Mouse (Mus musculus) liver, embryonic 16.5 days (tissue): ENCODE data around the gene Zfp952. TPM values are rescaled to one million over a fixed set of nuclear protein-coding genes. Genes with fewer than 3 reads are reported as not detected.
A peak's percentile ranks its signal among the peaks of the same experiment; 100 is the strongest.
"Not testable (repeated sequence)": the region's sequence is repeated elsewhere in the genome, so short reads cannot be mapped to it uniquely, and the experiment has no call there.

ENCODE experiments used
- ATAC-seq: fragments of 200-750 bp; cut with Nextera tagmentation; 2 replicates; pipeline ENCODE4 v1.8.0; 2017; ENCODE audit warnings: low read depth, mild to moderate bottlenecking, moderate number of reproducible peaks, moderate library complexity
- H3K27ac ChIP-seq: fragments of 300-500 bp; sonication (generic); 2 replicates; pipeline ENCODE4 v1.5.1; 2014; ENCODE audit warnings: mild to moderate bottlenecking, low read length
- H3K27me3 ChIP-seq: fragments of 300-500 bp; sonication (generic); 2 replicates; pipeline ENCODE4 v1.6.1; 2014; ENCODE audit warnings: low read depth, low read length, mixed read lengths; ENCODE audit not compliant: control insufficient read depth, insufficient read depth
- H3K36me3 ChIP-seq: fragments of 300-500 bp; sonication (generic); 2 replicates; pipeline ENCODE4 v1.6.1; 2014; ENCODE audit warnings: mild to moderate bottlenecking; ENCODE audit not compliant: control insufficient read depth, insufficient read depth
- H3K4me1 ChIP-seq: fragments of 300-500 bp; sonication (generic); 2 replicates; pipeline ENCODE4 v1.6.1; 2014; ENCODE audit warnings: low read depth, low read length, mixed read lengths; ENCODE audit not compliant: control insufficient read depth
- H3K4me2 ChIP-seq: fragments of 300-500 bp; sonication (generic); 2 replicates; pipeline ENCODE4 v1.6.1; 2014; ENCODE audit warnings: low read depth, low read length, mixed read lengths
- H3K4me3 ChIP-seq: fragments of 300-500 bp; sonication (generic); 2 replicates; pipeline ENCODE4 v1.5.1; 2014; ENCODE audit warnings: low read depth, mild to moderate bottlenecking, low read length
- H3K9ac ChIP-seq: fragments of 300-500 bp; sonication (generic); 2 replicates; pipeline ENCODE4 v1.6.1; 2014; ENCODE audit warnings: low read depth, low read length
- H3K9me3 ChIP-seq: fragments of 300-500 bp; sonication (generic); replicated peaks from 2 replicates; pipeline ENCODE4 v1.6.1; 2016; ENCODE audit warnings: low read length; ENCODE audit not compliant: control insufficient read depth
- whole genome bisulfite sequencing: fragments of 180-500 bp; shearing (Covaris S2); extraction: QIAGEN DNeasy Blood & Tissue Kit; methylation state at CpG from one replicate; pipeline ENCODE4 v1.1.7; 2014; ENCODE audit not compliant: insufficient replicate concordance; 5-methylcytosine and 5-hydroxymethylcytosine counted together
- polyA plus RNA-seq: library from polyadenylated mRNA; unstranded; fragments of >200 nt; fragmentation: Nextera tagmentation; extraction: Ambion mirVana; gene quantifications from 2 replicates; pipeline ENCODE4 v1.2.1, GENCODE M21; 2015

Gene Zfp952
- polyA plus RNA-seq, 1 experiment from 2014 or later, result 3.0 TPM

GRCm38 (mm10) chr17:32965253-32965622, 27.7 kb upstream of the Zfp952 start:
- peak overlapping the region; percentile 91 for H3K4me3 ChIP-seq
- H3K27ac ChIP-seq, result peak overlapping the region; percentile 87
- peak overlapping the region; percentile 80 for H3K9ac ChIP-seq
- WGBS, result 0% methylated on average over 14 of the region's 14 CpGs
- peaks cover 18% of the 10 kb centered on the region for H3K4me1 ChIP-seq
- no peaks in the 10 kb centered on the region for H3K9me3 ChIP-seq
- peak overlapping the region; percentile 88 for H3K4me2 ChIP-seq
- no peaks in the 10 kb centered on the region for H3K36me3 ChIP-seq
- ATAC-seq, result peak; percentile 9
- H3K27me3 ChIP-seq, result no peaks in the 10 kb centered on the region

- peak within 1 kb of the TSS; percentile 91 for H3K4me3 ChIP-seq
- no peaks in the 10 kb centered on the region for H3K27me3 ChIP-seq
- H3K9me3 ChIP-seq, result no peaks in the 10 kb centered on the region
- peak within 1 kb of the TSS; percentile 80 for H3K9ac ChIP-seq
- peak; percentile 98 for ATAC-seq
- H3K36me3 ChIP-seq, result no peaks in the 10 kb centered on the region
- H3K27ac ChIP-seq, result peak within 1 kb of the TSS; percentile 87
- peaks cover 18% of the 10 kb centered on the region for H3K4me1 ChIP-seq
- under 1% methylated on average over 33 of the region's 33 CpGs for WGBS
- H3K4me2 ChIP-seq, result peak within 1 kb of the TSS; percentile 88
These were observed 27.2 kb upstream of the Zfp952 start, which contains the start of gene Zfp472 for GRCm38 (mm10) chr17:32965623-32966290. Gene Zfp472, plus strand, starts transcription at chr17:32965814.

- 90% methylated on average over 4 of the region's 4 CpGs for WGBS
These were observed 11.6 kb upstream of the Zfp952 start for GRCm38 (mm10) chr17:32981361-32981760.

GRCm38 (mm10) chr17:32986301-32986700, 6.6 kb upstream of the Zfp952 start:
- 47% methylated on average over 4 of the region's 4 CpGs for WGBS

More at GRCm38 (mm10) chr17:32981361-32981760, 11.6 kb upstream of the Zfp952 start:
- Histone ChIP-seq H3K36me3 (peaks cover 25% of the 10 kb centered on the region), H3K9ac (no peak overlapping the region), H3K4me2 (no peak overlapping the region), H3K9me3 (no peaks in the 10 kb centered on the region), H3K4me1 (no peaks in the 10 kb centered on the region), H3K27ac (no peak overlapping the region), H3K27me3 (no peaks in the 10 kb centered on the region), H3K4me3 (no peak overlapping the region)
- ATAC-seq, result no peak

DNA sequence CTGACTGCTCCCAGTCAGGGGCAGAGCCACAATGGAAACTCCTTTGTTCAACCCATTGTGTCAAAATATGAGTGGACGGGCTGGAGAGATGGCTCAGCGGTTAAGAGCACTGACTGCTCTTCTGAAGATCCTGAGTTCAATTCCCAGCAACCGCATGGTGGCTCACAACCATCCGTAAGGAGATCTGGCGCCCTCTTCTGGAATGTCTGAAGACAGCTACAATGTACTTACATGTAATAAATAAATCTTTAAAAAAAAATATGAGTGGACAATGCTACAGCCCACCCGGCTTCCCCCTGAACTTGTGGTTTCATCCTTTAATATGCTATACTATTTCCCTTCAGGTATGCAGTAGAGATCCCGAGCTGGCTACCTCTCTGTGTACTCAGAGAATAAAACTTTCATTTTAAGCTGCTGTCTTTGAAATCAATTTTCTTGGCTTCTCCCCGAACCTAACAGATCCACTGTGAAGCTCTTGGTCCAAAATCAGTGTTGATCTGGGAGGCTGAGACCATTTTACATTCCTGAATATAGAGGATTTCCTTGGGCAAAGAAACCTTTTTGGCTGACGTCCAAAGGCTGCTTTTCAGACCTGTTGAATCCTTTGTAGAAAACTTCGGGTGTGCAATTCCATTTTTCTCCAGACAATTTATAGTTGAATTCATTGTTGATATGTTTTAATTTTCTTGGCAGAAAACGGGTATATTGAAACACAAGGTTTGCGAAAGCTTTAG, 797 bp upstream of the Zfp952 start:
- Histone ChIP-seq H3K9ac (no peak overlapping the region), H3K4me2 (peak overlapping the region; percentile 71), H3K36me3 (no peaks in the 10 kb centered on the region; the same call in 1 of the 2 replicates), H3K9me3 (no peaks in the 10 kb centered on the region), H3K4me1 (peaks cover 8% of the 10 kb centered on the region), H3K27ac (no peak overlapping the region), H3K4me3 (peak overlapping the region; percentile 76), H3K27me3 (no peaks in the 10 kb centered on the region)
- 60% methylated on average over 12 of the region's 12 CpGs for WGBS
- no peak for ATAC-seq

More at GRCm38 (mm10) chr17:32986301-32986700, 6.6 kb upstream of the Zfp952 start:
- Histone ChIP-seq H3K9me3 (no peaks in the 10 kb centered on the region), H3K4me1 (no peaks in the 10 kb centered on the region), H3K27ac (no peak overlapping the region), H3K9ac (no peak overlapping the region), H3K36me3 (no peaks in the 10 kb centered on the region), H3K27me3 (no peaks in the 10 kb centered on the region), H3K4me2 (no peak overlapping the region), H3K4me3 (no peak overlapping the region)
- no peak for ATAC-seq

DNA sequence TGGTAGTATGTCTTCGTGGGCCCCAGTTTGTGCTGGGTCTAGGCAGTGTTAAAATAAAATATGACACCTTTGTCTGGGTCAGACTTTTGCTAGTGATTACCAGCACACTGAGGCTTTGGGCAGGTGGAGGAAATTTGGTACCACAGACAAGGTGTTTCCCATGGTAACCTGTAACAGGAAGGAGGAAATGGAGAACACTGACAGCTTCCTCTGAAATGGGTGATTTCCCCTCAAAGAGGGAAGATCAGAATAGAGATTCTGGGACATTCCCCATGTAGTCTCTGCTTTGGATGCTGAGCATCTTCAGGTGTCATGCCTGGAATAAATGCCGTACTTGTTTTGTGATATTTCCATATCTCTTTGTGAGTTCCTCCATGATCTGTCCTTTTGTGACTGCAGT, 5.6 kb downstream of the Zfp952 start:
- WGBS, result 75% methylated on average over 2 of the region's 2 CpGs

DNA sequence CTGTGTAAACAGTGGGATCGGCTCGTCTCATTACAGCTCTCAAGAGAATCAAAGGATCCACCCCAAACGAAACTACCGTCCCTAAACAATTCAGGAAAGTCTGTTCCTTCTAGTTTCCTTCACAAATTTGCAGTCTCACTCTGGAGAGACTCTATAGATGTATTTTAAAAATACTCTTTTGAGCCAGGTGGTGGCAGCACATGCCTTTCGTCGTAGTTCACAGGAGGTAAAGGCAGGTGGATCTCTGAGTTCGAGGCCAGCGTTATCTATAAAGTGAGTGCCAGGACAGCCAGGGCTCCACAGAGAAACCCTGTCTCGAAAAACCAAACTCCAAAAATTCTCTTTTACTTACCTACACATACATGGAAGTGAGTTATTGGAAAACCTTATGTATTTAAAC, 15.4 kb downstream of the Zfp952 start:
- Histone ChIP-seq H3K9ac (no peak overlapping the region), H3K4me2 (no peak overlapping the region), H3K9me3 (peaks cover 3% of the 10 kb centered on the region), H3K27me3 (no peaks in the 10 kb centered on the region), H3K27ac (no peak overlapping the region), H3K36me3 (peaks cover 12% of the 10 kb centered on the region), H3K4me1 (no peaks in the 10 kb centered on the region), H3K4me3 (no peak overlapping the region)
- whole genome bisulfite sequencing, result 30% methylated on average over 9 of the region's 9 CpGs
- no peak for ATAC-seq

More for the DNA sequence above, 5.6 kb downstream of the Zfp952 start:
- H3K27ac ChIP-seq, result no peak overlapping the region
- ATAC-seq, result no peak
- H3K4me2 ChIP-seq, result no peak overlapping the region
- no peaks in the 10 kb centered on the region for H3K27me3 ChIP-seq
- peaks cover 3% of the 10 kb centered on the region for H3K4me1 ChIP-seq
- H3K9me3 ChIP-seq, result peaks cover under 1% of the 10 kb centered on the region; the same call in 1 of the 2 replicates
- no peak overlapping the region for H3K9ac ChIP-seq
- no peak overlapping the region for H3K4me3 ChIP-seq
- H3K36me3 ChIP-seq, result peaks cover 17% of the 10 kb centered on the region

DNA sequence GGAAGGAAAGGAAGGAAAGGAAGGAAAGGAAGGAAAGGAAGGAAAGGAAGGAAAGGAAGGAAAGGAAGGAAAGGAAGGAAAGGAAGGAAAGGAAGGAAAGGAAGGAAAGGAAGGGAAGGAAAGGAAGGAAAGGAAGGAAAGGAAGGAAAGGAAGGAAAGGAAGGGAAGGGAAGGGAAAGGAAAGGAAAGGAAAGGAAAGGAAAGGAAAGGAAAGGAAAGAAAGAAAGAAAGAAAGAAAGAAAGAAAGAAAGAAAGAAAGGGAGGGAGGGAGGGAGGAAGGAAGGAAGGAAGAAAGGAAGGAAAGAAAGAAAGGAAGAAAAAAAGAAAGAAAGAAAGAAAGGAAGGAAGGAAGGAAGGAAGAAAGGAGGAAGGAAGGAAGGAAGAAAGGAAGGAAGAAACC, 27.5 kb downstream of the Zfp952 start:
- H3K9ac ChIP-seq, ATAC-seq, H3K4me2 ChIP-seq, H3K4me3 ChIP-seq, H3K27ac ChIP-seq, H3K27me3 ChIP-seq, H3K4me1 ChIP-seq: not testable (repeated sequence)
- Histone ChIP-seq H3K9me3 (peaks cover 10% of the 10 kb centered on the region), H3K36me3 (peaks cover 35% of the 10 kb centered on the region)

- no peak for ATAC-seq
- 7% methylated on average over 10 of the region's 10 CpGs for WGBS
- peak overlapping the region; percentile 80 for H3K9ac ChIP-seq
These were observed 39.4 kb downstream of the Zfp952 start for GRCm38 (mm10) chr17:33032376-33032775.

More at GRCm38 (mm10) chr17:33032376-33032775, 39.4 kb downstream of the Zfp952 start:
- Histone ChIP-seq H3K36me3 (no peaks in the 10 kb centered on the region), H3K4me2 (peak overlapping the region; percentile 63), H3K4me1 (peaks cover 2% of the 10 kb centered on the region), H3K4me3 (peak overlapping the region; percentile 87), H3K27me3 (no peaks in the 10 kb centered on the region), H3K27ac (no peak overlapping the region), H3K9me3 (no peaks in the 10 kb centered on the region)
